Mouse (Mus musculus): ENCODE measurements around the gene Vrk2.

DNA sequence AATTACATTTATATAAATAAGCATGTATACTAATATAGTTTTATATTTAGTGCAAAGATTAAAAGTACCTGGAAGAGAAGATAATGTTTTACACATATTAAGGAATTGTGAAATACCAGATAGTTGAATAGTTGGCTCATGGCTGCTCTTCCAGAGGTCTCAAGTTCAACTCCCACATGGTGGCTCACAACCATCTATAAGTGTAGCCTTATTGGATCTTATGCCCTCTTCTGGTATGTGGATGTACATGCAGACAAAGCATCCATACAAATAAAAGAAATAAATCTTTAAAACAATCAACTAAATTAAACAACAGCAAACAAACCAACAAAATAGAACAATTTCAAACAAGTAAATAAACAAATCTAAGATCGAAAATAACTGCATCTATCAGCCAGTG lies 48.3 kb upstream of the Vrk2 start:
- TF ChIP-seq GATA2 (IDR thresholded peaks at IDR 0.05; ENCODE audit: borderline replicate concordance, low read depth, low read length) (no peak), GATA1 (IDR thresholded peaks at IDR 0.05; ENCODE audit: borderline replicate concordance, low read length) (no peak), TAL1 (conservative IDR thresholded peaks at IDR 0.05; ENCODE audit: low read depth, low read length) (no peak)

Data from G1E (cell line).